Mouse (Mus musculus) heart, embryonic 16.5 days (tissue): ENCODE results near the gene Il33. TPM values are rescaled to one million over a fixed set of nuclear protein-coding genes. Genes with fewer than 3 reads are reported as not detected.

Experiments used
- ATAC-seq: fragments of 200-750 bp; cut with Nextera tagmentation; replicated peaks from 2 replicates; pipeline ENCODE4 v1.8.0; 2017; ENCODE audit warnings: moderate number of reproducible peaks; ENCODE audit not compliant: insufficient read depth, low FRiP score; ENCODE audit errors: extremely low read depth
- H3K27ac ChIP-seq: fragments of 300-500 bp; sonication (generic); 2 replicates; pipeline ENCODE4 v1.5.1; 2014; ENCODE audit warnings: mild to moderate bottlenecking, low read length, control low read depth, moderate library complexity
- H3K27me3 ChIP-seq: fragments of 300-500 bp; sonication (generic); 2 replicates; pipeline ENCODE4 v1.6.1; 2014; ENCODE audit warnings: low read length, mixed read lengths; ENCODE audit not compliant: control insufficient read depth, insufficient read depth
- H3K36me3 ChIP-seq: fragments of 300-500 bp; sonication (generic); 2 replicates; pipeline ENCODE4 v1.6.1; 2014; ENCODE audit not compliant: control insufficient read depth, insufficient read depth
- H3K4me1 ChIP-seq: fragments of 300-500 bp; sonication (generic); 2 replicates; pipeline ENCODE4 v1.6.1; 2014; ENCODE audit warnings: low read length, mixed read lengths; ENCODE audit not compliant: control insufficient read depth, insufficient read depth
- H3K4me2 ChIP-seq: fragments of 300-500 bp; sonication (generic); 2 replicates; pipeline ENCODE4 v1.6.1; 2014; ENCODE audit warnings: low read depth, mild to moderate bottlenecking, control low read depth, low read length
- H3K4me3 ChIP-seq: fragments of 300-500 bp; sonication (generic); 2 replicates; pipeline ENCODE4 v1.5.1; 2014; ENCODE audit warnings: mild to moderate bottlenecking, control low read depth, low read length
- H3K9ac ChIP-seq: fragments of 300-500 bp; sonication (generic); 2 replicates; pipeline ENCODE4 v1.6.1; 2014; ENCODE audit warnings: low read length, control low read depth
- H3K9me3 ChIP-seq: fragments of 300-500 bp; sonication (generic); replicated peaks from 2 replicates; pipeline ENCODE4 v1.6.1; 2016; ENCODE audit warnings: low read length; ENCODE audit not compliant: control insufficient read depth
- WGBS: fragments of 180-500 bp; shearing (Covaris S2); extraction: QIAGEN DNeasy Blood & Tissue Kit; methylation state at CpG from one replicate; pipeline ENCODE4 v1.1.7; 2014; 5-methylcytosine and 5-hydroxymethylcytosine counted together
- polyA plus RNA-seq: library from polyadenylated mRNA; unstranded; fragments of >200 nt; fragmentation: Nextera tagmentation; extraction: Ambion mirVana; gene quantifications from 2 replicates; pipeline ENCODE4 v1.2.1, GENCODE M21; 2015

The Il33 gene
- polyA plus RNA-seq, 1 experiment from 2014 or later, result 9.7 TPM

DNA sequence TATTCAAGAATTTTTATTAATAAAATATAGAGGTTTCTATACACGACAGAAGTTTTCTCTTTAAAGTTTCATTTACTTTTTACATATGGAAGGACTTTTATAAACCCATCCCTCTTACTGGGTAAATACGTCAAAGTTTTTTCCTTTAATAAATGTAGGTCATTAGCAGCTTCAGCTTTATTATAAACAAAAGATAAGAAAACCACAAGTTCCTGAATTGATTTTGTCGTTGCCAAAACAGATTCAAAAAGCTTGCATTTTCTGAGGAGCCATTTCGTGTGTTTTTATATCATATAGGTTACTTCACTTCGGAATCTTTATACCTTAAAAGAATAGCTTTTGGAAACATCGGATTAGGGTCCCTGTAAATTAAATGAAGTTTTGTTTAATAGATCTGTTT, 76.6 kb downstream of the Il33 start:
- H3K9ac ChIP-seq, result no peak overlapping the region
- H3K4me3 ChIP-seq, result no peak overlapping the region
- ATAC-seq, result no peak
- H3K27me3 ChIP-seq, result no peaks in the 10 kb centered on the region
- no peak overlapping the region for H3K4me2 ChIP-seq
- WGBS, result 76% methylated on average over 6 of the region's 6 CpGs
- no peaks in the 10 kb centered on the region for H3K9me3 ChIP-seq
- no peaks in the 10 kb centered on the region for H3K36me3 ChIP-seq
- H3K27ac ChIP-seq, result no peak overlapping the region
- H3K4me1 ChIP-seq, result no peaks in the 10 kb centered on the region

DNA sequence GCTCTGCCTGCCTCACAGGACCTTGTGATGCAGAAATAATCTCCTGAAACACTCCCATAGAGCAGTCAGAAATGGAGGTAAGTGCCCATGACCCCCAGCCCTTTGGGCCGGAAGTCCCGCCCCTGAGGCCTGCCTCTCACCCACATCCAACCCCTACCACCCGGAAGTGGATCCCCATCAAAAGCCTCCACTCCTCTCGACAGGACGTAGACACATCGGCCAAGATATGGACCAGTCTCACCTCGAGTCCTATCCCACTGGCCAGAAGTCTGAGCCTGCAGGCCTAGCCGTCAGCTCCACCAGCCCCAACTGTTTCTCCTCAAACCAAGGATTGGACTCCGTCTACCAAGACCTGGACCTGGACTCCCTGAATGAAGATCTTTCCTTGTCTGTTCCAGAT, 78.7 kb downstream of the Il33 start, which contains the start of gene Trpd52l3:
Trpd52l3 (plus strand) TSS at position 170 of the 400 bp plus-strand sequence.
- no peak within 1 kb of the TSS for H3K9ac ChIP-seq
- no peaks in the 10 kb centered on the region for H3K4me1 ChIP-seq
- H3K4me2 ChIP-seq, result no peak within 1 kb of the TSS
- no peak for ATAC-seq
- no peaks in the 10 kb centered on the region for H3K27me3 ChIP-seq
- no peak within 1 kb of the TSS for H3K27ac ChIP-seq
- WGBS, result 84% methylated on average over 9 of the region's 9 CpGs
- no peaks in the 10 kb centered on the region for H3K9me3 ChIP-seq
- H3K4me3 ChIP-seq, result no peak within 1 kb of the TSS
- H3K36me3 ChIP-seq, result no peaks in the 10 kb centered on the region

DNA sequence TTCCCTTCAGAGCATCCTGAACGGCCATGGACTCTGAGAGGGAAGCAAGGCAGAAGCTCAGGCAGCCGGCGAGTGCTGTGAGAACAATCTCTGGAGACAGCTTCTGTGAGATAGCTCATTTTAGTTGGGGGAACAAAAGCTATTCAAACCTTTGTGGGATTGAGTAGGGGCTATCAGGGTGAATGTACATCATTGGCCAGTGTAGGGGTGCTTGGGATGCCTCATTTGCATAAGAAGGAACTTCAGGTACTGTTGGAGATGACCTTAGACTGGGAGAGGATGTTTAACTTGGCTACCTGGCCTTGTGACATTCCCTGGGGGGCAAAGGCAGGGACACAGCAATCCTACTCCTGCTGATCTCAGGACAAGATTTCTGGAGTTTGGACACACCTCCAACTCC, 81.5 kb downstream of the Il33 start:
- Histone ChIP-seq H3K27ac (no peak overlapping the region), H3K9ac (no peak overlapping the region), H3K4me3 (no peak overlapping the region), H3K9me3 (no peaks in the 10 kb centered on the region), H3K4me1 (no peaks in the 10 kb centered on the region), H3K4me2 (no peak overlapping the region), H3K36me3 (no peaks in the 10 kb centered on the region), H3K27me3 (no peaks in the 10 kb centered on the region)
- 71% methylated on average over 3 of the region's 3 CpGs for WGBS
- no peak for ATAC-seq

Other genes starting within 250 kb of the Il33 start
- gene Mlana, start 227.3 kb upstream of the Il33 start, polyA plus RNA-seq, result 1.2 and 2.0 TPM in 2 replicates
- gene 9930021J03Rik, start 119.1 kb upstream of the Il33 start, polyA plus RNA-seq, result 2.5 and 2.8 TPM in 2 replicates
- 14.3 and 16.4 TPM in 2 replicates for gene Ranbp6, start 112.1 kb upstream of the Il33 start, polyA plus RNA-seq
- gene Trpd52l3, start 78.7 kb downstream of the Il33 start, polyA plus RNA-seq, result not detected in 2 replicates
- 41.9 and 42.5 TPM in 2 replicates for gene Uhrf2, start 105.4 kb downstream of the Il33 start, polyA plus RNA-seq